Mouse (Mus musculus) cerebellum, adult 2 months (tissue): ENCODE data around the gene Ins2.

Experiments used
- CTCF ChIP-seq: fragments of 200-500 bp; IDR thresholded peaks from 2 replicates; pipeline ENCODE4 v1.5.1; 2011; ENCODE audit warnings: low read depth, mild to moderate bottlenecking, control low read depth, low read length, moderate library complexity, borderline replicate concordance; ENCODE audit not compliant: insufficient read depth
- POLR2A ChIP-seq: fragments of 200-500 bp; IDR thresholded peaks from 2 replicates; pipeline ENCODE4 v1.6.1; 2011; ENCODE audit warnings: low read length, control low read depth, borderline replicate concordance; ENCODE audit not compliant: insufficient read depth

DNA sequence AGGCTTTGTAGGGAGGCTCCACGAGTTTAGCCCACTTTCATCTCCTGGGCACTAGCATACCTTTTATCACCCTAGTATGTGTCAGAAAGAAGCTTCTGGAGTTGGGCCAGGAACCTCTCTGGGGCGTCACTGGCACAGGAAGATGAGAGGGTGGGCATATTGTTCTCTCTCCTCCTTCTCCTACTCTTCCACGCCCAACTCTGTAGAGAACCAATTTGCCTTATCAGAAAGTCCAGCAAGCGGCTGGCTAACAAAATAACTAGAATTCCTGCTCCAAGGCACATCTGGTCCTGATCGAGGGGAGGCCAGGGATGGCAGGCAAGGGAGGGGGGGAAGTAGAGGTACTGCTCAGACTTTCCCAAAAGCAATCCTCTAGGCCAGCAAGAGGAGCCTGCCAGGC is 98.1 kb downstream of the Ins2 start:
- no peak for TF ChIP-seq POLR2A
- no peak for TF ChIP-seq CTCF
